Mouse (Mus musculus) heart, postnatal 4 days (tissue): ENCODE measurements around the gene March9. TPM values are rescaled to one million over a fixed set of nuclear protein-coding genes. Genes with fewer than 3 reads are reported as not detected.

ENCODE experiments used
- DNase-seq: peaks from one replicate; pipeline ENCODE4 v3.0.0; 2021
- total RNA-seq, 2 experiments: library from RNA; stranded (reverse); gene quantifications; 2 replicates each; pipeline ENCODE4 v1.2.3; 2021

March9 gene
- total RNA-seq, 2 experiments from 2014 or later = 1.7 to 1.8 TPM

GRCm38 (mm10) chr10:127033301-127033741 is 26.7 kb downstream of the March9 start:
- no peak for DNase-seq

DNA sequence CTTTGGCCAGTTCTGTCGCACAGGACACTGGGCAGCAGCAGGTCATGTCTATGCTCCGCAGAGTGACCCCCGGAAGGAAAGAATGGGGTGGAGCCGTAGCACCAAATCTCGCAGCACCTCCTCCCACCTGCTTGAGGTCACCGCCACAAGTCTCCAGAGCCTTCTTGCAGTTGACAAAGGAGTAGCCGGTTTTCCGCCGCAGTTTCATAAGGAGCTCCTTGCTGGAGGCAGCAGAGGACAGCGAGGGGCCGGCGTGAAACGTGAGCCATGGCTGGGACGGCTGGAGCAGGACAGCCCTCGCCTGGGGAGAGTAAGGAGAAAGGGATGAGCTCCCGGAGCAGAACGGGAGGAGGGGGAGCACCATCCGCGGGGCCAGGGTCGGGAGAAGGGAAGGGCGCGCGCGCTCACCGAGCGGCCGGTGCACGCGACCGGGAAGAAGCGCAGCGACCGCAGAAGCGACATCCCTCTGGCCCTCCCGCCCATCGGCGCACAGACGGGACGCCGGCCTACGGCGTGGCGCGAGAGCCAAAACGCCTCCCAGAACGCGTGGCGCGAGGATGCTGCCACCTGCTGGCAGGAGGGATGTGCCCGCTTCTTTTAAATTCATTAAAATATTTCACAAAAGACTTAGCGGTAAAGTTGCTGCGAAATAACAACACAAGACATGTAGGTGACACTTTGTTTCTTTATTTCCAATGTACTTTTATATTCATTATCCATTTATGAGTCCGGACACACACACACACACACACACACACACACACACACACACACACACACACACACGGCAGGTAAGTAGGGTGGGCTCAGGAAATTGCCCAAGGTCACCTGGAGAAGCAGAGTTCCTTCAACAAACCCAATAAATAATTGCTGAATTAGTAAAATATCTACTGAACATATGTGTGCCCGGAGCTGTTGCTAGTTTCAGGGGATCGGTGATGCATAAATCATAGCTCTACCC is 29.4 kb downstream of the March9 start, which contains the start of gene Tsfm:
Gene Tsfm (minus strand): TSS at position 505 of the 961 bp plus-strand sequence.
- peak; percentile 96 for DNase-seq

- DNase-seq = no peak
Observed at GRCm38 (mm10) chr10:127018422-127018821, 41.6 kb downstream of the March9 start.

DNA sequence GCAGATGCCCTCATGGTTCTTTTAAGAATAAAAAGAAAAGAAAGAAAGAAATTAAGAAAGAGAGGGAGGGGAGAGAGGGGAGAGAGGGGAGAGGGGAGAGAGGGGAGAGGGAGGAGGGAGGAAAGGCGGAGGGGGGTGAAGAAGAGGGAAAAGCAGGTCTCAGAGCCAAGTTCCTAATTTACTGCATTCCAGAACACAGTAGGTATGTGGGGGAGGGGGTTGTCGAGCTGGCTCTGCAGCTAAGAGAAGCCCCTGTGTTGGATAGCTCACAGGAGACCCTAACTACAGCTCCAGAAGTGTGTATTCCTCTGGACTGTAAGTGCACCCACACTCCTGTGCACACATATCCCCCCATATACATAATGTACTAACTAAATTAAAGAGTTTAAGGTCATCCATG is 42.9 kb downstream of the March9 start:
- DNase-seq = no peak

GRCm38 (mm10) chr10:127016488-127016887 is 43.5 kb downstream of the March9 start:
- DNase-seq = peak; percentile 49

Other genes with a start within 250 kb of the March9 start
- gene Atp23, start 158.8 kb downstream of the March9 start, total RNA-seq = 1 to 10 TPM; 3.7 to 3.9 TPM
- gene Ctdsp2, start 81.5 kb downstream of the March9 start, total RNA-seq = 100 to 1,000 TPM; 132 to 136 TPM
- gene Avil, start 59.5 kb downstream of the March9 start, total RNA-seq = under 1 TPM; 0.10 to 0.23 TPM
- 10 to 100 TPM; 65.1 to 68.0 TPM for gene Tsfm, start 29.3 kb downstream of the March9 start, total RNA-seq
- gene Mettl1, start 18.8 kb downstream of the March9 start, total RNA-seq = 10 to 100 TPM; 11.5 TPM
- gene Eef1akmt3, start 18.7 kb downstream of the March9 start, total RNA-seq = under 1 TPM; 0.18 to 0.29 TPM
- under 1 TPM in 1 of 2 experiments, not detected in 1; 0.45 TPM for gene Cyp27b1, start 11.9 kb downstream of the March9 start, total RNA-seq
- gene Cdk4, start 3.4 kb upstream of the March9 start, total RNA-seq = 100 to 1,000 TPM; 289 to 314 TPM
- gene Tspan31, start 10.1 kb upstream of the March9 start, total RNA-seq = 10 to 100 TPM; 49.2 to 49.7 TPM
- gene Agap2, start 15.1 kb upstream of the March9 start, total RNA-seq = 1 to 10 TPM; 2.1 to 2.8 TPM
- 10 to 100 TPM; 33.0 to 35.4 TPM for gene Os9, start 60.9 kb upstream of the March9 start, total RNA-seq
- 1 to 10 TPM; 2.2 to 2.7 TPM for gene B4galnt1, start 105.0 kb upstream of the March9 start, total RNA-seq
- 10 to 100 TPM; 25.7 to 31.8 TPM for gene Slc26a10, start 120.5 kb upstream of the March9 start, total RNA-seq
- gene Arhgef25, start 129.9 kb upstream of the March9 start, total RNA-seq = 10 to 100 TPM; 19.9 to 21.0 TPM
- 10 to 100 TPM; 50.0 to 53.8 TPM for gene Dtx3, start 135.5 kb upstream of the March9 start, total RNA-seq
- gene Pip4k2c, start 151.4 kb upstream of the March9 start, total RNA-seq = 10 to 100 TPM; 25.7 to 26.6 TPM
- 1 to 10 TPM in 1 of 2 experiments, under 1 TPM in 1; 0.70 to 1.2 TPM for gene Kif5a, start 203.2 kb upstream of the March9 start, total RNA-seq
- gene Dctn2, start 206.2 kb upstream of the March9 start, total RNA-seq = 100 to 1,000 TPM; 151 to 159 TPM
- 10 to 100 TPM; 41.7 to 43.2 TPM for gene Mbd6, start 228.8 kb upstream of the March9 start, total RNA-seq